ENCODE assay signal across 22 mouse cellular contexts in genomic region chr4:110172028-110172427, GRCm38 (mm10).
"Had no signal": no experiment of that assay in that cellular context is flagged by ENCODE, and none has a peak within 500 bp of the region (broad histone marks: within the 10 kb centered on the region; RNA-seq: fewer than 3 reads in every experiment).

No protein-coding gene starts in this region.

- H3K27me3 ChIP-seq: embryonic facial prominence, embryonic 12.5 days; embryonic facial prominence, embryonic 13.5 days; embryonic facial prominence, embryonic 15.5 days; forebrain, embryonic 12.5 days; forebrain, embryonic 13.5 days; forebrain, embryonic 15.5 days had no signal

- DNase-seq: cerebellum, adult 9-11 months; cerebellum, postnatal 10 days; cerebellum, postnatal 14 days; cerebellum, postnatal 25 days; cerebellum, postnatal 36 days; embryo, embryonic 11 days; forebrain, postnatal 0 days; gastrocnemius, adult 2 months; gastrocnemius, postnatal 10 days; gastrocnemius, postnatal 14 days; gastrocnemius, postnatal 25 days; gastrocnemius, postnatal 36 days; heart, adult 18-20 months; heart, adult 2 months had no signal

- ATAC-seq: forebrain, embryonic 13.5 days; forebrain, embryonic 14.5 days; forebrain, embryonic 15.5 days; forebrain, embryonic 16.5 days; forebrain, postnatal 0 days had no signal
